Comparison of ENCODE assay signal across 32 mouse cellular contexts in the genomic region with DNA sequence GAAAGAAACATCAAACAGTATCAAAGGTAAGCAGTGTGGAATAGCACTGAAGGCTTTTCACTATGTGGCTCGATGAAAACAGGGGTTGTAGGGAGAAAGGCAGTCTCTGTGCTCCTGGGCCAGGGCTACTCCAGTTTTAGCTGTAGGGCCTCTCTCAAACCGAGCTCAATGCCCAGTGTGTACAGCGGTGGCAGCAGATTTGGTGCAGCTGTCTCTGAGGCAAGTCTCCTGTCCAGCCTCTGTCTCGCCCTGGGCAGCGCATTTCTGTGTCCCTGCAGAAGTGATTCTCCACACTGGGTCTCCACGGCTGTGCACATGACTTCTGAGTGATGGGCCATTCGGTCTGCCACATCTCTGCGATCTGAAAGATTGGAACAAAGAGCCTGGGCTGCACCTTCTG. TPM values are rescaled to one million over a fixed set of nuclear protein-coding genes. Genes with fewer than 3 reads are reported as not detected.
DNase-seq lines count a peak whose midpoint lies in the region; ATAC-seq and TF ChIP-seq lines count a peak whose summit lies in the region.
"Had no signal": no experiment of that assay in that cellular context is flagged by ENCODE, and none has a peak within 500 bp of the region (broad histone marks: within the 10 kb centered on the region; RNA-seq: fewer than 3 reads in every experiment).

No protein-coding gene starts in this region.

- H3K4me2 ChIP-seq in heart, embryonic 11.5 days: no peak overlapping the region
- no peak overlapping the region for H3K4me2 ChIP-seq in midbrain, postnatal 0 days (ENCODE audit: low read depth, low read length, poor library complexity, severe bottlenecking)
- H3K4me2 ChIP-seq: embryonic facial prominence, embryonic 12.5 days; heart, embryonic 15.5 days; hindbrain, embryonic 14.5 days; limb, embryonic 15.5 days had no signal

- no peaks in the 10 kb centered on the region for H3K9me3 ChIP-seq in heart, embryonic 11.5 days (replicated peaks; ENCODE audit: control insufficient read depth, low read length)
- no peaks in the 10 kb centered on the region for H3K9me3 ChIP-seq in midbrain, embryonic 10.5 days (replicated peaks)
- H3K9me3 ChIP-seq in midbrain, postnatal 0 days (ENCODE audit: low read length): no peaks in the 10 kb centered on the region
- H3K9me3 ChIP-seq: embryonic facial prominence, embryonic 12.5 days; heart, embryonic 15.5 days; limb, embryonic 15.5 days had no signal

- H3K4me1 ChIP-seq in heart, embryonic 11.5 days (ENCODE audit: control insufficient read depth, insufficient read depth, low read length): no peaks in the 10 kb centered on the region
- H3K4me1 ChIP-seq in midbrain, embryonic 10.5 days: peaks cover 6% of the 10 kb centered on the region; the same call in 1 of the 2 replicates
- H3K4me1 ChIP-seq in midbrain, postnatal 0 days (ENCODE audit: insufficient read depth, low read length): no peaks in the 10 kb centered on the region
- H3K4me1 ChIP-seq: embryonic facial prominence, embryonic 12.5 days; heart, embryonic 15.5 days; limb, embryonic 15.5 days had no signal

- WGBS in heart, embryonic 11.5 days (ENCODE audit: insufficient replicate concordance): 55% methylated on average over 8 of the region's 8 CpGs
- 41% methylated on average over 8 of the region's 8 CpGs for WGBS in midbrain, embryonic 10.5 days
- WGBS in midbrain, postnatal 0 days: 29% methylated on average over 8 of the region's 8 CpGs

- no peak overlapping the region for H3K27ac ChIP-seq in heart, embryonic 11.5 days (ENCODE audit: low read depth, low read length)
- H3K27ac ChIP-seq in midbrain, embryonic 10.5 days (replicated peaks): no peak overlapping the region
- no peak overlapping the region for H3K27ac ChIP-seq in midbrain, postnatal 0 days (ENCODE audit: low read depth, low read length)
- H3K27ac ChIP-seq: embryonic facial prominence, embryonic 12.5 days; heart, adult 2 months; heart, embryonic 15.5 days; hindbrain, embryonic 14.5 days; limb, embryonic 15.5 days; liver, embryonic 14.5 days; macrophage had no signal

- no peak for ATAC-seq in heart, embryonic 11.5 days (replicated peaks; ENCODE audit: insufficient number of reproducible peaks, low FRiP score, low TSS enrichment)
- no peak for ATAC-seq in midbrain, postnatal 0 days (ENCODE audit: low FRiP score)
- ATAC-seq: activated CD4-positive, CD25-positive, alpha-beta regulatory T cell, adult 4 months; forebrain, postnatal 0 days had no signal

- no peak overlapping the region for H3K4me3 ChIP-seq in heart, embryonic 11.5 days (ENCODE audit: low read depth, low read length)
- H3K4me3 ChIP-seq in midbrain, embryonic 10.5 days: no peak overlapping the region
- no peak overlapping the region for H3K4me3 ChIP-seq in midbrain, postnatal 0 days (ENCODE audit: low read depth, low read length)
- H3K4me3 ChIP-seq: embryonic facial prominence, embryonic 12.5 days; heart, adult 2 months; heart, embryonic 15.5 days; limb, embryonic 15.5 days; myocyte had no signal

- no peaks in the 10 kb centered on the region for H3K36me3 ChIP-seq in heart, embryonic 11.5 days (ENCODE audit: control insufficient read depth, insufficient read depth, low read length)
- no peaks in the 10 kb centered on the region for H3K36me3 ChIP-seq in midbrain, embryonic 10.5 days
- H3K36me3 ChIP-seq in midbrain, postnatal 0 days (ENCODE audit: insufficient read depth, low read length): no peaks in the 10 kb centered on the region
- H3K36me3 ChIP-seq: embryonic facial prominence, embryonic 12.5 days; heart, embryonic 15.5 days; limb, embryonic 15.5 days had no signal

- peak; percentile 16 for DNase-seq in embryo, embryonic 10.5 days (ENCODE audit: low spot score)
- no peak for DNase-seq in embryo, embryonic 9.5 days (ENCODE audit: extremely low spot score)
- DNase-seq in heart, adult 11 months: peak; percentile 58
- DNase-seq in midbrain, embryonic 10.5 days (ENCODE audit: low spot score): peak; percentile 20
- no peak for DNase-seq in midbrain, postnatal 0 days (ENCODE audit: low spot score)
- peak; percentile 35 for DNase-seq in retina, embryonic 14.5 days (ENCODE audit: low spot score)
- DNase-seq in frontal cortex, postnatal 36 days (ENCODE audit: low spot score in 2 of 2): no peak
- DNase-seq: adrenal gland, adult 8-10 months; cerebellum, adult 18-20 months; cerebellum, postnatal 25 days; forebrain, postnatal 0 days; gastrocnemius, postnatal 25 days; heart, adult 2 months; heart, postnatal 36 days; kidney, adult 8-10 months; kidney, postnatal 10 days; left cerebral cortex, postnatal 4 days; right cerebral cortex, postnatal 25 days; spleen, adult 18-20 months had no signal

- TF ChIP-seq CTCF in midbrain, postnatal 0 days (IDR thresholded peaks at IDR 0.05): no peak

- peaks cover 4% of the 10 kb centered on the region for H3K27me3 ChIP-seq in heart, embryonic 11.5 days (ENCODE audit: control insufficient read depth, insufficient read depth, low read length)
- H3K27me3 ChIP-seq in midbrain, embryonic 10.5 days (ENCODE audit: low read depth, poor library complexity, severe bottlenecking): peaks cover 49% of the 10 kb centered on the region
- H3K27me3 ChIP-seq in midbrain, postnatal 0 days (ENCODE audit: insufficient read depth, low read length): no peaks in the 10 kb centered on the region
- H3K27me3 ChIP-seq: heart, embryonic 15.5 days; limb, embryonic 15.5 days had no signal

- no peak overlapping the region for H3K9ac ChIP-seq in heart, embryonic 11.5 days (ENCODE audit: low read depth, low read length)
- no peak overlapping the region for H3K9ac ChIP-seq in midbrain, postnatal 0 days (replicated peaks; ENCODE audit: low read length, poor library complexity, severe bottlenecking)
- H3K9ac ChIP-seq: embryonic facial prominence, embryonic 12.5 days; forebrain, postnatal 0 days; heart, embryonic 15.5 days; hindbrain, embryonic 14.5 days; limb, embryonic 15.5 days; liver, embryonic 14.5 days had no signal

RNA-seq across cellular contexts. Expression of a gene that starts 27.6 kb away (rescaled TPM):
- not detected in 2 replicates for polyA plus RNA-seq in heart, embryonic 11.5 days (2014; fragmentation: Nextera tagmentation; extraction: Ambion mirVana)
- 1.3 and 10.0 TPM in 2 replicates for polyA plus RNA-seq in midbrain, embryonic 10.5 days (2016; fragmentation: Nextera tagmentation; extraction: Ambion mirVana)
- total RNA-seq in midbrain, postnatal 0 days (2014; rRNA removed): 23.3 and 33.5 TPM in 2 replicates
- polyA plus RNA-seq in midbrain, postnatal 0 days (2015; fragmentation: Nextera tagmentation; extraction: Ambion mirVana): 45.7 and 46.8 TPM in 2 replicates
- total RNA-seq: adrenal gland, adult 8-10 months; gastrocnemius, postnatal 25 days; heart, adult 2 months; heart, postnatal 36 days; layer of hippocampus, adult 18-20 months; left cerebral cortex, postnatal 4 days; neutrophil, adult 5-6 weeks had no signal
- polyA plus RNA-seq: activated CD4-positive, CD25-positive, alpha-beta regulatory T cell, adult 4 months; heart, adult 2 months; heart, embryonic 15.5 days; intestine, embryonic 14.5 days; limb, embryonic 15.5 days; liver, embryonic 14.5 days; macrophage; myocyte; thymus, postnatal 0 days had no signal

Comparison
In these comparisons a context has a peak if more than half of its experiments do, and no peak if none do; other contexts are left out.
1. DNase-seq: peak in embryo, embryonic 10.5 days (single experiment), heart, adult 11 months (single experiment), midbrain, embryonic 10.5 days (single experiment) and retina, embryonic 14.5 days (single experiment); none in embryo, embryonic 9.5 days (single experiment), midbrain, postnatal 0 days (single experiment) and frontal cortex, postnatal 36 days (0 of 2).